Mouse (Mus musculus) E14TG2a.4 (cell line): ENCODE results near the gene E130311K13Rik.

Experiments
- CTCF ChIP-seq: conservative IDR thresholded peaks from 2 replicates; pipeline ENCODE4 v1.5.1; 2014; ENCODE audit warnings: low read length
- POU5F1 ChIP-seq: IDR thresholded peaks from 2 replicates; pipeline ENCODE4 v1.6.1; 2014; ENCODE audit warnings: low read length, borderline replicate concordance

DNA sequence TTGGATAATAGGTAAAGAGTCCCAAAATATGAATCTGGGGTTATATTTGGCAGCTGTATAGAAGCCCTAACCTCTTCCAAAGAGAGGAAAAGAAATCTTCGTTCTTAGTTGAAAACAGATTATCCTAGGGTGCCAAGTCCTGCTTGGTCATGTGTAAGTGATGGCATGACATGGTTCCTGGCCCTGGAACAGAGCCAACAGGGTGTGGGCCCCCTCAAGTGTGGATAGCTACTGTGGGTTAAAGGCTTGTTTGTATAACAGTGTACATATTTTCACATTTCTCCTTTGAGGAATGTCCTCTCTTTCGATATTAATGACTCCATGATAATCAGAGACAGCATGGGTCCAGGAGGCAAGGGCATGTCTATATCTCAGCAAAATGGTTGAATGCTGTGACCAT, 9.7 kb upstream of the E130311K13Rik start:
- no peak for TF ChIP-seq CTCF
- no peak for TF ChIP-seq POU5F1
